Mouse (Mus musculus): ENCODE data around the gene Pde6d. TPM values are rescaled to one million over a fixed set of nuclear protein-coding genes. Genes with fewer than 3 reads are reported as not detected.

Gene Pde6d
- polyA plus RNA-seq, 1 experiment from 2014 or later: 87.1 TPM

DNA sequence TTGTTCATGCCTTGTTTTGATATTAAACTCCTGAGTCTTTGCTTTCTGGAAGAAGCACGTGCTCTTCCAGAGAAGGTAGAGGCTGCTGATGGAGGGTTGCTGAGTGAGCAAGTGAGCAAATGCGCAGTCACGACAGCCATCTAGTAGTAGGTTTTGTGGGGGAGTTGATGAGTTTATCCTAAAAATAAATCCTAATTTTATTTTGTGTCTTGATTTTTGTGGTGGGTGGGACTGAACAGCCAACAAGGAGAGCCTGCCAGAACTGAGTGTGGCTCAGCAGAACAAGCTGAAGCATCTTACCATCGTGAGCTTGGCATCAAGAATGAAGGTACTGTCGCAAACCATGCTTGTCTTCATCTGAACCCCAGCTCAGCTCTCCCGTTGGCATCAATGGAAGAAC, 14.1 kb upstream of the Pde6d start:
- WGBS: 95% methylated on average over 6 of the region's 6 CpGs
- no peaks in the 10 kb centered on the region for H3K4me1 ChIP-seq (replicated peaks)
- H3K36me3 ChIP-seq: peaks cover 95% of the 10 kb centered on the region
- no peak overlapping the region for H3K4me3 ChIP-seq
- no peak for DNase-seq (ENCODE audit: low spot score)
- no peak overlapping the region for H3K27ac ChIP-seq
- no peaks in the 10 kb centered on the region for H3K9me3 ChIP-seq
- H3K27me3 ChIP-seq (ENCODE audit: insufficient read depth, poor library complexity, severe bottlenecking): no peaks in the 10 kb centered on the region

DNA sequence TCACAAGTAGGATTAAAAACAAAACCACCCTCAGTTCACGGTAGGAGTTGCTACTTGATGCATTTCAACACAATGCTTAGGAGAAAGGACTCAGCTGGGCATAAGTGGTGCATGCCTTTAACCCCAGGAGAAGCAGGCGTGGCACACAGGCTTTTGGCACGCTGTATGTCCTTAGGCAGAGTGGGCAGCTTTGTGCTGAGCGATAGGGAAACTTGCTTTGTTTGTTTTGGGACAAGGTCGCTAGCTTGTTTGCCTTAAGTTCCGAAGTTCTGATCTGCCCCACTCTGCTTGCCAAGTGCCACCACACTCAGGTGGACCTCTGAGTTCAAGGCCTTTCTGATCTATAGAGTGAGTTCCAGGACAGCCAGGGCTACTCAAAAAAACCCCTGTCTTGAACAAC, 12.9 kb upstream of the Pde6d start:
- Histone ChIP-seq H3K4me1 (replicated peaks) (no peaks in the 10 kb centered on the region), H3K4me3 (no peak overlapping the region), H3K27me3 (ENCODE audit: insufficient read depth, poor library complexity, severe bottlenecking) (no peaks in the 10 kb centered on the region), H3K36me3 (peaks cover 95% of the 10 kb centered on the region), H3K27ac (no peak overlapping the region), H3K9me3 (no peaks in the 10 kb centered on the region)
- 93% methylated on average over 6 of the region's 6 CpGs for WGBS
- DNase-seq (ENCODE audit: low spot score): no peak

GRCm38 (mm10) chr1:86594539-86594938, 12.1 kb upstream of the Pde6d start:
- no peak for DNase-seq (ENCODE audit: low spot score)
- peaks cover 95% of the 10 kb centered on the region for H3K36me3 ChIP-seq

DNA sequence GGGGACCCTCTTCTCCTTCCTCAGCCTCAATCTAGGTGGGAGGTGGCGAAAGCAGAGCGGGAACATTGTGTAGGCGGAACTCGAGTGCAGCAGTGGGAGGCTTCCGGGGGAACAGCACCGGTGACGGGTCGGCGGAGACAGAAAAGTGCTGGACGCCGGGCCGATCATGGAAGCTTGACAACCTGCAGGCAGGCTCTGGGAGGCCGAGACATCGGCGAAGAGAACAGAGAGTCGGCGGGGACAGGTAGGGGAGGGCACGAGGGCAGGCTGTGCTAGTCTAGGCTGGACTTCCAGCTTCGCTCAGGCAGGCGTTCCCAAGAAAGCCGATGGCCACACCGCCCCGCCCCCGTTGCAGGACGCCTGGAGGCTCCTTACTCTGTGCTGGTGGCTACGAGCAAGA, 4.6 kb upstream of the Pde6d start:
- H3K9me3 ChIP-seq: no peaks in the 10 kb centered on the region
- H3K4me1 ChIP-seq (replicated peaks): peaks cover 26% of the 10 kb centered on the region
- H3K36me3 ChIP-seq: peaks cover 25% of the 10 kb centered on the region
- no peaks in the 10 kb centered on the region for H3K27me3 ChIP-seq (ENCODE audit: insufficient read depth, poor library complexity, severe bottlenecking)
- peak overlapping the region; percentile 90 for H3K27ac ChIP-seq
- H3K4me3 ChIP-seq: peak overlapping the region; percentile 97
- under 1% methylated on average over 26 of the region's 26 CpGs for WGBS
- DNase-seq (ENCODE audit: low spot score): peak; percentile 84

More at GRCm38 (mm10) chr1:86594539-86594938, 12.1 kb upstream of the Pde6d start:
- Histone ChIP-seq H3K27me3 (ENCODE audit: insufficient read depth, poor library complexity, severe bottlenecking) (no peaks in the 10 kb centered on the region), H3K9me3 (no peaks in the 10 kb centered on the region), H3K4me3 (no peak overlapping the region), H3K4me1 (replicated peaks) (no peaks in the 10 kb centered on the region), H3K27ac (no peak overlapping the region)
- WGBS: 92% methylated on average over 7 of the region's 7 CpGs

DNA sequence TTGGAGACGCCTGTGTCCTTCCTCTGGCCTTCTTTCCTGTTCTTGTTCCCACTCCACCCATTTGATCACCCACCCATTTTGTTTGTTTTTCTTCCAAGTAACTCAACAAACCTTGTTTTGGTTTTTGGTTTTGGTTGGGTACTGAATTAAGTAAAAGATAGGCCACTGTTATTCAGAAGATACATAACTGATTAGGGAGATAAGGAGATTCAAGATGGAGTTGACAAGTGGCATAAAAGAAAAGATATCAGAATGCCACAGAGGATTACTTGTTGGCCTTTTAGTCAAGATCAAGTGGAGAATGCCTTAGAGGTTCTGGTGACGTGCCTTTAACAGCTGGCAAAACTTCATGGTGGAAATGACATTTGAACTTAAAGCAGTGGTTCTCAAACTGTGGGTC, 1.3 kb upstream of the Pde6d start:
- Histone ChIP-seq H3K27ac (no peak overlapping the region), H3K4me1 (replicated peaks) (peaks cover 39% of the 10 kb centered on the region), H3K9me3 (no peaks in the 10 kb centered on the region), H3K27me3 (ENCODE audit: insufficient read depth, poor library complexity, severe bottlenecking) (no peaks in the 10 kb centered on the region), H3K4me3 (peak overlapping the region; percentile 92), H3K36me3 (0 out of 2 replicates have a peak, but pooled peaks cover 9% of the 10 kb centered on the region)
- 80% methylated on average over 2 of the region's 2 CpGs for WGBS
- DNase-seq (ENCODE audit: low spot score): no peak

DNA sequence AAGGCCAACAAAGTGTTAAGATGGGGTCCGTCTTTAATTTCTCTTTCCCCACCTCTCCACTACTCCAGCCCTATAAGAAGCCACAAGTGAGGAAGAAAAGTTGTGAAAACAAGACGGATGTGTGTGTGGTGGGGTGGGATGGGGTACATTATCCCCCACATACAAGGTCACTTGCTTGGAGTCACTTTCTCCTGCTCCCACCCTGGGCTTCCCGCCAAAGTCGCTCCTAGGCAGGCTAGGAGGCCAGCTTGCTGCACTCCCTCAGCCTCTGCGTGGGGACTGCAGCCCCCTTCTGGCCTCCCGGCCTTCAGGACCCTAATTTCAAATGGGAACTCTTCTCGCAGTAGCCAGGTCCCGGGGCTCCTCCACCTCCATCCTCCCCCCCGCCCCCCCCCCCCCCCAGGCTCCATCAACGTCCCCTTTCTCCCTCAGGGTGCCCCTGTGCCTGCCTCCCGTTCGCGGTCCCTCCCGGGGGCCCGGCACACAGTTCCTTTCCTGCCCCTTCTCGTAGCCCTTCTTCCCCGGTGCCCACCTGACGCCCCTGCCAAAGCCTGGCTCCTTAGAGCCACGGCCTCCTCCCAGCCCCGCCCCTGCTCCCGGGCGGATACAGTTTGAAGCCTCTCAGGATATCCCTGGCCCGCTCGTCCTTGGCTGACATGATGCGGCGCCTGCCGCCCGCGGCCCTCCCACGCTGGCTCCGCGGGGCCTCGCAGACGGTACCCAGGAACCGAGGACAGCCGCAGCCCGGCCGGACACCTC, 558 bp downstream of the Pde6d start:
- Histone ChIP-seq H3K4me1 (replicated peaks) (peaks cover 27% of the 10 kb centered on the region), H3K27ac (peak overlapping the region; percentile 95), H3K9me3 (no peaks in the 10 kb centered on the region), H3K36me3 (0 out of 2 replicates have a peak, but pooled peaks cover 9% of the 10 kb centered on the region), H3K4me3 (peak overlapping the region; percentile 92), H3K27me3 (ENCODE audit: insufficient read depth, poor library complexity, severe bottlenecking) (no peaks in the 10 kb centered on the region)
- no peak for DNase-seq (ENCODE audit: low spot score)
- 2% methylated on average over 36 of the region's 38 CpGs for WGBS

GRCm38 (mm10) chr1:86580426-86580825, 2.0 kb downstream of the Pde6d start:
- peaks cover 22% of the 10 kb centered on the region for H3K4me1 ChIP-seq (replicated peaks)
- H3K27ac ChIP-seq: no peak overlapping the region
- WGBS: 78% methylated on average over 6 of the region's 6 CpGs
- no peak overlapping the region for H3K4me3 ChIP-seq
- H3K27me3 ChIP-seq (ENCODE audit: insufficient read depth, poor library complexity, severe bottlenecking): no peaks in the 10 kb centered on the region
- H3K9me3 ChIP-seq: no peaks in the 10 kb centered on the region
- H3K36me3 ChIP-seq: 0 out of 2 replicates have a peak, but pooled peaks cover 9% of the 10 kb centered on the region
- DNase-seq (ENCODE audit: low spot score): no peak

DNA sequence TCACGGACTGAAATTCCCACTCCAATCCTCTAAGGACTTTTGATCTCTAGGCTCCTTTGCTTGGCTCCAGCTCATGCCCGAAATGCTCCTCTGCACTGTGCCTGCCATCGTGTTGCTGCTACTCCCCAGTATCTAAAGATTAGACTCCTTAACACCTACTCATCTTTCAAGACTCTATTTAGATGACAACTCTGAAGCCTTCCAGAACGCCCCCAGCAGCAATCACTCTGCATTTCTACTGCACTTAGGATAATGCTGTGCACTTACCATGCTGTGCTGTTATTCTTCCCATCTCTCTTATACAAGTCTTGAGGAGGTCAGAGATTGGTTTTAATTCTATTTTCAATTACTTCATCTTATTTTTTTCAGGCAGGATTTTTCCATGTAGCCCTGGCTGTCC, 10.5 kb downstream of the Pde6d start:
- 86% methylated on average over 4 of the region's 4 CpGs for WGBS
- H3K36me3 ChIP-seq: peaks cover 24% of the 10 kb centered on the region
- no peak for DNase-seq (ENCODE audit: low spot score)
- H3K27me3 ChIP-seq (ENCODE audit: insufficient read depth, poor library complexity, severe bottlenecking): no peaks in the 10 kb centered on the region
- no peaks in the 10 kb centered on the region for H3K4me1 ChIP-seq (replicated peaks)
- no peak overlapping the region for H3K4me3 ChIP-seq
- H3K9me3 ChIP-seq: no peaks in the 10 kb centered on the region
- H3K27ac ChIP-seq: no peak overlapping the region

DNA sequence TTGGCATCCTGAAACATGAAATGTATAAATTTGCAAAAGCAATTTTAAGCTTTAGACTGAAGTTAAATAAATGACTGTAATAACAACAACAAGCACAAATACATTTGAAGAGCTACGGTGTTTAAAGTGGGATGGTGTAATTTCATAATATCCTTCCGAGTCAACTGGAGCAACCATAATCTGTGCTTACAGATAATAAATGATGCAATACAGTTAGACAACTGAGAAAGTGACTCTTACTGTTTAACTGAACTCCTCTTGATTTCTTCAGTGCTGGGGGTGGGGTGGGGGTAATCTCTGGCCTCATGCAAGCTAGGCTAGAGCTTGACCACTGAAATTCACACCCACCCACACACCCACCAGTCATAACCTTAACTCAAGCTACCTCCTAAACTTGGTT, 11.0 kb downstream of the Pde6d start:
- H3K27ac ChIP-seq: no peak overlapping the region
- H3K4me1 ChIP-seq (replicated peaks): no peaks in the 10 kb centered on the region
- H3K4me3 ChIP-seq: no peak overlapping the region
- 98% methylated on average over 2 of the region's 2 CpGs for WGBS
- H3K9me3 ChIP-seq: no peaks in the 10 kb centered on the region
- peaks cover 24% of the 10 kb centered on the region for H3K36me3 ChIP-seq
- no peak for DNase-seq (ENCODE audit: low spot score)
- no peaks in the 10 kb centered on the region for H3K27me3 ChIP-seq (ENCODE audit: insufficient read depth, poor library complexity, severe bottlenecking)

GRCm38 (mm10) chr1:86569292-86569860, 13.1 kb downstream of the Pde6d start:
- no peak overlapping the region for H3K27ac ChIP-seq
- H3K36me3 ChIP-seq: peaks cover 24% of the 10 kb centered on the region
- WGBS: 83% methylated on average over 2 of the region's 2 CpGs
- H3K4me3 ChIP-seq: no peak overlapping the region
- DNase-seq (ENCODE audit: low spot score): no peak
- H3K9me3 ChIP-seq: no peaks in the 10 kb centered on the region
- H3K27me3 ChIP-seq (ENCODE audit: insufficient read depth, poor library complexity, severe bottlenecking): no peaks in the 10 kb centered on the region
- no peaks in the 10 kb centered on the region for H3K4me1 ChIP-seq (replicated peaks)

DNA sequence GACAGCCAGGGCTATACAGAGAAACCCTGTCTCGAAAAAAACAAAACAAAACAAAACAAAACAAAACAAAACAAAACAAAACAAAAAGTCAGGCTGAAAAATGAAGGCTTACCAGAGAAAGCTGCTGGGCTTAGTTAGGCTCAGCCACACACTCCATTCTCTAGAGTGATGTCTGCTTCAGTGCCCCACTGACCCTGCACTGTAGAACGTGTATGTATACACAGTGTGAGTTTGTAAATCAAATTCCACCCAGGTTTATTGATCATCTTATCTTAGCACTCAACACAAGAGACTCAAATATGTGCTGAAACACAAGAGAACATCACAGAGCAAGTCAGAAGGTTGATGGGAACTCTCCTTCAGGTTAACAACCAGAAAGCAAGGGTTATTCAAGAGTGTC, 14.0 kb downstream of the Pde6d start:
- DNase-seq (ENCODE audit: low spot score): no peak
- H3K27me3 ChIP-seq (ENCODE audit: insufficient read depth, poor library complexity, severe bottlenecking): no peaks in the 10 kb centered on the region
- H3K9me3 ChIP-seq: no peaks in the 10 kb centered on the region
- H3K4me1 ChIP-seq (replicated peaks): no peaks in the 10 kb centered on the region
- peaks cover 29% of the 10 kb centered on the region for H3K36me3 ChIP-seq
- H3K4me3 ChIP-seq: no peak overlapping the region
- H3K27ac ChIP-seq: no peak overlapping the region
- 81% methylated on average over 2 of the region's 2 CpGs for WGBS

- Histone ChIP-seq H3K27me3 (ENCODE audit: insufficient read depth, poor library complexity, severe bottlenecking) (no peaks in the 10 kb centered on the region), H3K36me3 (peaks cover 33% of the 10 kb centered on the region), H3K4me3 (no peak overlapping the region), H3K4me1 (replicated peaks) (no peaks in the 10 kb centered on the region), H3K27ac (no peak overlapping the region), H3K9me3 (no peaks in the 10 kb centered on the region)
- WGBS: 87% methylated on average over 2 of the region's 2 CpGs
- no peak for DNase-seq (ENCODE audit: low spot score)
Observed at GRCm38 (mm10) chr1:86562663-86563062, 19.8 kb downstream of the Pde6d start.

GRCm38 (mm10) chr1:86559232-86559631, 23.2 kb downstream of the Pde6d start:
- H3K4me1 ChIP-seq (replicated peaks): no peaks in the 10 kb centered on the region
- no peak overlapping the region for H3K27ac ChIP-seq
- DNase-seq (ENCODE audit: low spot score): no peak
- 94% methylated on average over 3 of the region's 3 CpGs for WGBS
- no peak overlapping the region for H3K4me3 ChIP-seq
- no peaks in the 10 kb centered on the region for H3K27me3 ChIP-seq (ENCODE audit: insufficient read depth, poor library complexity, severe bottlenecking)
- peaks cover 46% of the 10 kb centered on the region for H3K36me3 ChIP-seq
- H3K9me3 ChIP-seq: no peaks in the 10 kb centered on the region
